In genomic region chr8:109693146-109693900, GRCm38 (mm10) we compare ENCODE assay signal across 8 mouse cellular contexts. TPM values are rescaled to one million over a fixed set of nuclear protein-coding genes. Genes with fewer than 3 reads are reported as not detected.
DNase-seq lines count a peak whose midpoint lies in the region; ATAC-seq and TF ChIP-seq lines count a peak whose summit lies in the region.

Gene Ist1 (minus strand): TSS chr8:109693260.

- H3K27me3 ChIP-seq in kidney, embryonic 14.5 days (ENCODE audit: control insufficient read depth, insufficient read depth, low read length) = no peaks in the 10 kb centered on the region
- no peaks in the 10 kb centered on the region for H3K27me3 ChIP-seq in limb, embryonic 15.5 days

- H3K4me3 ChIP-seq in bone marrow macrophage, adult 2 months (ENCODE audit: insufficient read depth, low read length) = peak within 1 kb of the TSS; percentile 84
- H3K4me3 ChIP-seq in embryonic fibroblast, embryonic 13.5 days (ENCODE audit: insufficient read depth, low read length) = peak within 1 kb of the TSS; percentile 90
- H3K4me3 ChIP-seq in kidney, embryonic 14.5 days (ENCODE audit: low read length) = peak within 1 kb of the TSS; percentile 100
- H3K4me3 ChIP-seq in limb, embryonic 15.5 days = peak within 1 kb of the TSS; percentile 98

- no peak for TF ChIP-seq POLR2A in bone marrow macrophage, adult 2 months (IDR thresholded peaks at IDR 0.05; ENCODE audit: borderline replicate concordance, low read depth, low read length)
- peak; percentile 94 for TF ChIP-seq POLR2A in embryonic fibroblast, embryonic 13.5 days (IDR thresholded peaks at IDR 0.05; ENCODE audit: low read depth, low read length)

- under 1% methylated on average over 54 of the region's 57 CpGs for WGBS in kidney, embryonic 14.5 days
- WGBS in limb, embryonic 15.5 days = under 1% methylated on average over 57 of the region's 57 CpGs

- peak; percentile 100 for DNase-seq in A20 (ENCODE audit: low read depth, low spot score)
- peak; percentile 97 to 98 for DNase-seq in heart, adult 9 months (ENCODE audit: low spot score in 2 of 2)
- peak; percentile 93 to 99 for DNase-seq in monocyte, adult 2 months (ENCODE audit: low read depth in 1 of 2, low spot score in 2 of 2)
- peak; percentile 97 to 99 for DNase-seq in spleen, postnatal 36 days (ENCODE audit: low spot score in 2 of 2)

- H3K4me2 ChIP-seq in kidney, embryonic 14.5 days (replicated peaks; ENCODE audit: low read depth, low read length) = peak within 1 kb of the TSS; percentile 74
- peak within 1 kb of the TSS; percentile 74 for H3K4me2 ChIP-seq in limb, embryonic 15.5 days

- H3K27ac ChIP-seq in bone marrow macrophage, adult 2 months (ENCODE audit: insufficient read depth, low read depth, low read length) = peak within 1 kb of the TSS; percentile 30; the same call in 1 of the 2 replicates
- peak within 1 kb of the TSS; percentile 50 for H3K27ac ChIP-seq in embryonic fibroblast, embryonic 13.5 days (ENCODE audit: insufficient read depth, low read length)
- peak within 1 kb of the TSS; percentile 67 for H3K27ac ChIP-seq in kidney, embryonic 14.5 days (ENCODE audit: low read depth, low read length)
- H3K27ac ChIP-seq in limb, embryonic 15.5 days = peak within 1 kb of the TSS; percentile 83

- H3K9me3 ChIP-seq in kidney, embryonic 14.5 days (ENCODE audit: control insufficient read depth, low read length) = no peaks in the 10 kb centered on the region
- H3K9me3 ChIP-seq in limb, embryonic 15.5 days = no peaks in the 10 kb centered on the region

- ATAC-seq in kidney, embryonic 14.5 days (ENCODE audit: low FRiP score, low TSS enrichment) = peak; percentile 98
- ATAC-seq in limb, embryonic 15.5 days (ENCODE audit: insufficient number of reproducible peaks, low FRiP score, low TSS enrichment, low read depth) = peak; percentile 97

- TF ChIP-seq CTCF in bone marrow macrophage, adult 2 months (IDR thresholded peaks at IDR 0.05; ENCODE audit: low read depth, low read length) = no peak
- no peak for TF ChIP-seq CTCF in embryonic fibroblast, embryonic 13.5 days (IDR thresholded peaks at IDR 0.05; ENCODE audit: borderline replicate concordance, insufficient read depth, low read length)

- H3K4me1 ChIP-seq in bone marrow macrophage, adult 2 months (ENCODE audit: control insufficient read depth, insufficient read depth, low read length) = peaks cover 9% of the 10 kb centered on the region
- H3K4me1 ChIP-seq in embryonic fibroblast, embryonic 13.5 days (ENCODE audit: control insufficient read depth, insufficient read depth, low read length) = 0 out of 2 replicates have a peak, but pooled peaks cover 4% of the 10 kb centered on the region
- H3K4me1 ChIP-seq in kidney, embryonic 14.5 days (ENCODE audit: control insufficient read depth, insufficient read depth, low read length) = peaks cover 23% of the 10 kb centered on the region
- peaks cover 24% of the 10 kb centered on the region for H3K4me1 ChIP-seq in limb, embryonic 15.5 days

- no peaks in the 10 kb centered on the region for H3K36me3 ChIP-seq in kidney, embryonic 14.5 days (ENCODE audit: control insufficient read depth, insufficient read depth, low read length)
- no peaks in the 10 kb centered on the region for H3K36me3 ChIP-seq in limb, embryonic 15.5 days

- H3K9ac ChIP-seq in kidney, embryonic 14.5 days (ENCODE audit: low read depth, low read length) = peak within 1 kb of the TSS; percentile 96
- peak within 1 kb of the TSS; percentile 94 for H3K9ac ChIP-seq in limb, embryonic 15.5 days

RNA-seq across cellular contexts. Expression of gene Ist1, which starts in this region (rescaled TPM):
- polyA plus RNA-seq in bone marrow macrophage, adult 2 months (2012; ENCODE audit: insufficient read depth, insufficient read length, missing spikeins) = 74.0 and 80.9 TPM in 2 replicates
- polyA plus RNA-seq in embryonic fibroblast, embryonic 13.5 days (2011; ENCODE audit: insufficient read length, low read depth, missing spikeins) = 72.9 and 74.4 TPM in 2 replicates
- 115 and 143 TPM in 2 replicates for polyA plus RNA-seq in kidney, embryonic 14.5 days (2014; fragmentation: Nextera tagmentation; extraction: Ambion mirVana)
- 145 and 153 TPM in 2 replicates for polyA plus RNA-seq in limb, embryonic 15.5 days (2015; fragmentation: Nextera tagmentation; extraction: Ambion mirVana)

Comparison
In these comparisons a context has a peak if more than half of its experiments do, and no peak if none do; other contexts are left out.
1. Peak in every context shown above with its lines: DNase-seq, ATAC-seq, H3K4me3 ChIP-seq and H3K27ac ChIP-seq.
2. H3K27ac ChIP-seq: peak in every context shown above with its lines; median percentile 83 in limb, embryonic 15.5 days; 67 in kidney, embryonic 14.5 days; 50 in embryonic fibroblast, embryonic 13.5 days; 30 in bone marrow macrophage, adult 2 months.